In genomic region chr12:32207141-32207540, GRCm38 (mm10) we compare ENCODE assay signal across 18 mouse cellular contexts. TPM values are rescaled to one million over a fixed set of nuclear protein-coding genes. Genes with fewer than 3 reads are reported as not detected.
DNase-seq lines count a peak whose midpoint lies in the region; ATAC-seq and TF ChIP-seq lines count a peak whose summit lies in the region.
"Had no signal": no experiment of that assay in that cellular context is flagged by ENCODE, and none has a peak within 500 bp of the region (broad histone marks: within the 10 kb centered on the region; RNA-seq: fewer than 3 reads in every experiment).

No protein-coding gene starts in this region.

- H3K36me3 ChIP-seq in spleen, adult 2 months (ENCODE audit: control insufficient read depth, insufficient read depth, low read length), result peaks cover 14% of the 10 kb centered on the region
- H3K36me3 ChIP-seq in liver, embryonic 14.5 days (replicated peaks; ENCODE audit: control insufficient read depth, insufficient read depth, low read depth), result no peaks in the 10 kb centered on the region
- no peaks in the 10 kb centered on the region for H3K36me3 ChIP-seq in forebrain, postnatal 0 days (ENCODE audit: insufficient read depth)
- H3K36me3 ChIP-seq: forebrain, embryonic 15.5 days; kidney, embryonic 15.5 days; neural tube, embryonic 13.5 days had no signal

- DNase-seq in heart, adult 11 months, result peak; percentile 49
- no peak for DNase-seq in heart, adult 9 months (ENCODE audit: low spot score in 2 of 2)
- no peak for DNase-seq in spleen, adult 2 months (ENCODE audit: low read depth in 1 of 2, low spot score in 2 of 2)
- DNase-seq in spleen, adult 18-20 months, result no peak
- no peak for DNase-seq in liver, embryonic 14.5 days (ENCODE audit: low read depth in 3 of 3, low spot score in 3 of 3)
- no peak for DNase-seq in forebrain, postnatal 0 days
- DNase-seq in thymus, postnatal 10 days (ENCODE audit: low spot score in 2 of 2), result no peak
- DNase-seq: cerebellum, adult 9-10 months; heart, postnatal 4 days; layer of hippocampus, postnatal 36 days; midbrain, embryonic 14.5 days; right cerebral cortex, adult 18-20 months had no signal

- 22% methylated on average over 3 of the region's 3 CpGs for whole genome bisulfite sequencing in spleen, adult 2 months
- 56% methylated on average over 3 of the region's 3 CpGs for WGBS in liver, embryonic 14.5 days (ENCODE audit: insufficient replicate concordance)
- WGBS in forebrain, postnatal 0 days, result 89% methylated on average over 3 of the region's 3 CpGs

- peak overlapping the region; percentile 18 for H3K4me3 ChIP-seq in spleen, adult 2 months (ENCODE audit: extremely low read depth, insufficient read depth, insufficient read length)
- H3K4me3 ChIP-seq in liver, embryonic 14.5 days (ENCODE audit: insufficient read depth in 1 of 2, low read depth in 2 of 2, low read length in 2 of 2), result no peak overlapping the region; a peak in 1 of 4 replicates
- H3K4me3 ChIP-seq in forebrain, postnatal 0 days (ENCODE audit: low read depth, low read length), result no peak overlapping the region
- H3K4me3 ChIP-seq: forebrain, embryonic 15.5 days; kidney, embryonic 15.5 days; neural tube, embryonic 13.5 days had no signal

- no peak overlapping the region for H3K9ac ChIP-seq in liver, embryonic 14.5 days (replicated peaks)
- H3K9ac ChIP-seq in forebrain, postnatal 0 days, result no peak overlapping the region
- H3K9ac ChIP-seq: forebrain, embryonic 15.5 days; kidney, embryonic 15.5 days; neural tube, embryonic 13.5 days had no signal

- no peaks in the 10 kb centered on the region for H3K9me3 ChIP-seq in liver, embryonic 14.5 days (ENCODE audit: control insufficient read depth, low read length)
- H3K9me3 ChIP-seq in forebrain, postnatal 0 days (ENCODE audit: low read length), result no peaks in the 10 kb centered on the region
- H3K9me3 ChIP-seq: forebrain, embryonic 15.5 days; kidney, embryonic 15.5 days; neural tube, embryonic 13.5 days had no signal

- H3K27me3 ChIP-seq in spleen, adult 2 months (ENCODE audit: control insufficient read depth, insufficient read depth, low read length), result no peaks in the 10 kb centered on the region
- no peaks in the 10 kb centered on the region for H3K27me3 ChIP-seq in liver, embryonic 14.5 days (ENCODE audit: control insufficient read depth, insufficient read depth, low read length)
- no peaks in the 10 kb centered on the region for H3K27me3 ChIP-seq in forebrain, postnatal 0 days (ENCODE audit: insufficient read depth, low read length)
- H3K27me3 ChIP-seq: forebrain, embryonic 15.5 days; kidney, embryonic 15.5 days; neural tube, embryonic 13.5 days had no signal

- H3K27ac ChIP-seq in spleen, adult 2 months (ENCODE audit: insufficient read depth, low read length), result peak overlapping the region; percentile 25; the same call in 1 of the 2 replicates
- H3K27ac ChIP-seq in liver, embryonic 14.5 days, result no peak overlapping the region
- no peak overlapping the region for H3K27ac ChIP-seq in forebrain, postnatal 0 days (ENCODE audit: low read depth, low read length)
- H3K27ac ChIP-seq: forebrain, embryonic 15.5 days; kidney, embryonic 15.5 days; neural tube, embryonic 13.5 days had no signal

- H3K4me2 ChIP-seq in liver, embryonic 14.5 days (ENCODE audit: low read depth), result peak overlapping the region; percentile 25
- no peak overlapping the region for H3K4me2 ChIP-seq in forebrain, postnatal 0 days (ENCODE audit: low read depth)
- H3K4me2 ChIP-seq: forebrain, embryonic 15.5 days; kidney, embryonic 15.5 days; neural tube, embryonic 13.5 days had no signal

- peaks cover 24% of the 10 kb centered on the region; the same call in 1 of the 2 replicates for H3K4me1 ChIP-seq in spleen, adult 2 months (ENCODE audit: control insufficient read depth, insufficient read depth, insufficient read length)
- H3K4me1 ChIP-seq in liver, embryonic 14.5 days (replicated peaks; ENCODE audit: control insufficient read depth in 2 of 2, insufficient read depth in 2 of 2, low read length in 1 of 2), result peaks cover 0 to 18% of the 10 kb centered on the region in 2 experiments; a peak in 2 of 4 replicates
- H3K4me1 ChIP-seq in forebrain, postnatal 0 days (ENCODE audit: insufficient read depth), result peaks cover 16% of the 10 kb centered on the region; the same call in 1 of the 2 replicates
- H3K4me1 ChIP-seq: kidney, embryonic 15.5 days had no signal

- TF ChIP-seq CTCF in spleen, adult 2 months (IDR thresholded peaks at IDR 0.05; ENCODE audit: extremely low read depth, insufficient read depth, insufficient read length, insufficient replicate concordance), result no peak
- TF ChIP-seq CTCF in liver, embryonic 14.5 days (IDR thresholded peaks at IDR 0.05; ENCODE audit: low read depth), result no peak
- TF ChIP-seq CTCF in forebrain, postnatal 0 days (IDR thresholded peaks at IDR 0.05; ENCODE audit: low read depth), result no peak

- no peak for TF ChIP-seq EP300 in liver, embryonic 14.5 days (IDR thresholded peaks at IDR 0.05; ENCODE audit: low read depth)

- no peak for TF ChIP-seq POLR2A in spleen, adult 2 months (IDR thresholded peaks at IDR 0.05; ENCODE audit: low read depth, low read length)

- ATAC-seq in liver, embryonic 14.5 days (ENCODE audit: insufficient read depth), result no peak
- 0 out of 2 replicates have a peak, but pooled peaks have one; percentile 17 for ATAC-seq in megakaryocyte progenitor cell, adult 5-6 weeks (replicated peaks; ENCODE audit: poor library complexity)
- ATAC-seq in forebrain, postnatal 0 days, result no peak
- ATAC-seq: forebrain, embryonic 15.5 days; hindbrain, embryonic 16.5 days; intestine, embryonic 16.5 days had no signal

RNA-seq across cellular contexts. Expression of gene Pik3cg, which starts 1.3 kb away (rescaled TPM):
- 14.3 and 19.5 TPM in 2 replicates for polyA plus RNA-seq in spleen, adult 2 months (2012; rRNA removed)
- 1.9 and 2.4 TPM in 2 replicates for polyA plus RNA-seq in liver, embryonic 14.5 days (2012; rRNA removed)
- 3.5 and 5.1 TPM in 2 replicates for polyA plus RNA-seq in liver, embryonic 14.5 days (2014; fragmentation: Nextera tagmentation; extraction: Ambion mirVana)
- 84.9 and 91.5 TPM in 2 replicates for total RNA-seq in megakaryocyte progenitor cell, adult 5-6 weeks (2015)
- total RNA-seq in megakaryocyte progenitor cell, adult 5-6 weeks (2017), result 32.5 and 36.9 TPM in 2 replicates
- 1.0 and 1.2 TPM in 2 replicates for total RNA-seq in forebrain, postnatal 0 days (2014; rRNA removed)
- polyA plus RNA-seq in forebrain, postnatal 0 days (2015; fragmentation: Nextera tagmentation; extraction: Ambion mirVana), result 0.91 and 1.2 TPM in 2 replicates
